Mouse (Mus musculus): ENCODE results near the gene Rere. TPM values are rescaled to one million over a fixed set of nuclear protein-coding genes. Genes with fewer than 3 reads are reported as not detected.
"Not testable (repeated sequence)": the region's sequence is repeated elsewhere in the genome, so short reads cannot be mapped to it uniquely, and the experiment has no call there.

The Rere gene
- polyA plus RNA-seq, 1 experiment from 2014 or later: 23.7 TPM

- WGBS: 66% methylated on average over 7 of the region's 7 CpGs
- H3K4me1 ChIP-seq: 0 out of 2 replicates have a peak, but pooled peaks cover 3% of the 10 kb centered on the region
- H3K36me3 ChIP-seq: 0 out of 2 replicates have a peak, but pooled peaks cover 6% of the 10 kb centered on the region
- ATAC-seq (ENCODE audit: insufficient read depth, low FRiP score, low read depth): no peak
- H3K27me3 ChIP-seq (replicated peaks): no peaks in the 10 kb centered on the region
- H3K27ac ChIP-seq: no peak overlapping the region
- H3K4me3 ChIP-seq (replicated peaks): no peak overlapping the region
- H3K9ac ChIP-seq: no peak overlapping the region
- H3K4me2 ChIP-seq: no peak overlapping the region
- no peaks in the 10 kb centered on the region for H3K9me3 ChIP-seq
These were observed 250.4 kb downstream of the Rere start for GRCm38 (mm10) chr4:150531869-150532268.

- peak overlapping the region; percentile 9; the same call in 1 of the 2 replicates for H3K27ac ChIP-seq
These were observed 255.5 kb downstream of the Rere start for GRCm38 (mm10) chr4:150536821-150537510.

GRCm38 (mm10) chr4:150539846-150540245 is 258.4 kb downstream of the Rere start:
- no peak overlapping the region for H3K4me3 ChIP-seq (replicated peaks)
- peaks cover 9% of the 10 kb centered on the region; the same call in 1 of the 2 replicates for H3K4me1 ChIP-seq
- H3K36me3 ChIP-seq: no peaks in the 10 kb centered on the region
- H3K9ac ChIP-seq: no peak overlapping the region
- H3K9me3 ChIP-seq: no peaks in the 10 kb centered on the region
- 89% methylated on average over 1 of the region's 1 CpGs for WGBS
- no peaks in the 10 kb centered on the region for H3K27me3 ChIP-seq (replicated peaks)
- no peak for ATAC-seq (ENCODE audit: insufficient read depth, low FRiP score, low read depth)
- H3K4me2 ChIP-seq: no peak overlapping the region
- H3K27ac ChIP-seq: no peak overlapping the region

More at GRCm38 (mm10) chr4:150536821-150537510, 255.5 kb downstream of the Rere start:
- H3K4me3 ChIP-seq (replicated peaks): no peak overlapping the region
- H3K9ac ChIP-seq: no peak overlapping the region
- 51% methylated on average over 3 of the region's 3 CpGs for WGBS
- no peaks in the 10 kb centered on the region for H3K36me3 ChIP-seq
- H3K4me1 ChIP-seq: 0 out of 2 replicates have a peak, but pooled peaks cover 3% of the 10 kb centered on the region
- no peak overlapping the region for H3K4me2 ChIP-seq
- no peak for ATAC-seq (ENCODE audit: insufficient read depth, low FRiP score, low read depth)
- no peaks in the 10 kb centered on the region for H3K27me3 ChIP-seq (replicated peaks)
- no peaks in the 10 kb centered on the region for H3K9me3 ChIP-seq

- H3K4me3 ChIP-seq (replicated peaks): no peak overlapping the region
- peaks cover 9% of the 10 kb centered on the region; the same call in 1 of the 2 replicates for H3K4me1 ChIP-seq
- no peak overlapping the region for H3K9ac ChIP-seq
- H3K27ac ChIP-seq: no peak overlapping the region
- H3K4me2 ChIP-seq: no peak overlapping the region
- no peaks in the 10 kb centered on the region for H3K36me3 ChIP-seq
- WGBS: 53% methylated on average over 5 of the region's 5 CpGs
- H3K27me3 ChIP-seq (replicated peaks): no peaks in the 10 kb centered on the region
- ATAC-seq (ENCODE audit: insufficient read depth, low FRiP score, low read depth): no peak
- no peaks in the 10 kb centered on the region for H3K9me3 ChIP-seq
These were observed 259.1 kb downstream of the Rere start for GRCm38 (mm10) chr4:150540392-150541094.

GRCm38 (mm10) chr4:150544231-150544630 is 262.8 kb downstream of the Rere start:
- Histone ChIP-seq H3K27me3 (replicated peaks) (no peaks in the 10 kb centered on the region), H3K36me3 (0 out of 2 replicates have a peak, but pooled peaks cover 2% of the 10 kb centered on the region), H3K4me3 (replicated peaks) (no peak overlapping the region), H3K4me2 (no peak overlapping the region), H3K27ac (peak overlapping the region; percentile 73), H3K9me3 (no peaks in the 10 kb centered on the region), H3K4me1 (peaks cover 6% of the 10 kb centered on the region; the same call in 1 of the 2 replicates), H3K9ac (no peak overlapping the region)
- WGBS: 65% methylated on average over 7 of the region's 7 CpGs
- no peak; the same call in 1 of the 2 replicates for ATAC-seq (ENCODE audit: insufficient read depth, low FRiP score, low read depth)

DNA sequence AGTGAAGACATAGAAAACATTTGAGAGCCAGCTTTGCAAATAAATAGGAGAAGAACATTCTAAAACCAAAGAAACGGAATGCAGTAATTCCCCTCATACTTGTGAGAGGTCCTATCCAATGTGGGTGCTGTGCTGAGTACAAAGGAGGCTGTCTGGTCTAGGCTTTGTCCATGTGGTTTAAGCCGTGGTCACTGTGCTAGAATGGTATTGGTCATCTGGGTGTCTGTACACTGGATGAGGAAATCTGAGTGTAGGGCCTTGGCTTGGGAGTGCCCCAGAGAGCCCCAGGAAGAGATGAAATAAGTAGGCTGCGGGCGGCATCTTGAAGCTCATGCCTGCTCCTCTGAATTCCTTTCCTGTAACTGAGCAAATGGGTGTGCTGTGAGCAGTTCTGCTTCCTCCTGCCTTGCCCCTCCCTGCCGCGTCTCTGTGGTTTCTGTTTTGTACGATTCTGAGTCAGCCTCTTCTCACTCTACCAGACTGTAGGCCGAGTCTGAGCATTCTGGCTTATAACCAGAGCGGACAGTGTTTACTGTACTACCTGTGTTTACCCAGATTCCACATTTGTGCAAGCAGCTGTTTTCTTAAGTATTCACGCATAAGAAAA is 263.3 kb downstream of the Rere start:
- H3K36me3 ChIP-seq: 0 out of 2 replicates have a peak, but pooled peaks cover 6% of the 10 kb centered on the region
- no peak overlapping the region; the same call in 1 of the 2 replicates for H3K4me2 ChIP-seq
- peaks cover 6% of the 10 kb centered on the region; the same call in 1 of the 2 replicates for H3K4me1 ChIP-seq
- H3K4me3 ChIP-seq (replicated peaks): no peak overlapping the region
- H3K27ac ChIP-seq: peak overlapping the region; percentile 73
- WGBS: 53% methylated on average over 10 of the region's 10 CpGs
- ATAC-seq (ENCODE audit: insufficient read depth, low FRiP score, low read depth): peak; percentile 68
- no peak overlapping the region for H3K9ac ChIP-seq
- H3K27me3 ChIP-seq (replicated peaks): no peaks in the 10 kb centered on the region
- H3K9me3 ChIP-seq: no peaks in the 10 kb centered on the region

DNA sequence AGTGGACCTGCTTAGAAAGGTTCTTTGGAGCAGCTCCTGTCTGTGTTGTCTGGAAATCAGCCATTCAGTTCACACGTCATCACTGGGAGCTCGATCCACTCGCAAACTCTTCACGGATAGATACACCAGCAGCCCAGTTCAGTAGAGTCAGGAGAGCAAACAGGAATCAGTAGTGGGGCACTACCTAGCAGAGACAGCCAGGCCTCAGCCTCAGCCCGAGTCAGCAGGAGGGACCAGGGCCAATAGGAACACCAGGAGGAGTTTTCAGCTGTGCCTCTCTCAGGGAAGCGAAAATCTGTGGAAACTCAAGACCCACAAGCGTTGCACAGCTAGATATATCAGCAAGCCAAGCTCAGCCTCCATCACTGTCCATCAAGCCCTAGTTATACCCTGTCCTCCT is 264.3 kb downstream of the Rere start:
- H3K9me3 ChIP-seq: no peaks in the 10 kb centered on the region
- WGBS: 95% methylated on average over 7 of the region's 7 CpGs
- H3K4me3 ChIP-seq (replicated peaks): no peak overlapping the region
- no peak overlapping the region for H3K27ac ChIP-seq
- 0 out of 2 replicates have a peak, but pooled peaks cover 7% of the 10 kb centered on the region for H3K36me3 ChIP-seq
- no peak for ATAC-seq (ENCODE audit: insufficient read depth, low FRiP score, low read depth)
- no peaks in the 10 kb centered on the region for H3K27me3 ChIP-seq (replicated peaks)
- no peak overlapping the region for H3K4me2 ChIP-seq
- peaks cover 8% of the 10 kb centered on the region; the same call in 1 of the 2 replicates for H3K4me1 ChIP-seq
- H3K9ac ChIP-seq: no peak overlapping the region

- H3K4me3 ChIP-seq (replicated peaks); H3K4me2 ChIP-seq; H3K27me3 ChIP-seq (replicated peaks); H3K9ac ChIP-seq; H3K9me3 ChIP-seq; H3K27ac ChIP-seq; H3K36me3 ChIP-seq; ATAC-seq (ENCODE audit: insufficient read depth, low FRiP score, low read depth): not testable (repeated sequence)
- H3K4me1 ChIP-seq: peaks cover 12% of the 10 kb centered on the region; the same call in 1 of the 2 replicates
- WGBS: 96% methylated on average over 4 of the region's 4 CpGs
These were observed 264.9 kb downstream of the Rere start for GRCm38 (mm10) chr4:150546296-150546695.

- WGBS: 88% methylated on average over 9 of the region's 9 CpGs
- no peak for ATAC-seq (ENCODE audit: insufficient read depth, low FRiP score, low read depth)
- no peak overlapping the region for H3K9ac ChIP-seq
These were observed 267.9 kb downstream of the Rere start for GRCm38 (mm10) chr4:150549393-150549792.

DNA sequence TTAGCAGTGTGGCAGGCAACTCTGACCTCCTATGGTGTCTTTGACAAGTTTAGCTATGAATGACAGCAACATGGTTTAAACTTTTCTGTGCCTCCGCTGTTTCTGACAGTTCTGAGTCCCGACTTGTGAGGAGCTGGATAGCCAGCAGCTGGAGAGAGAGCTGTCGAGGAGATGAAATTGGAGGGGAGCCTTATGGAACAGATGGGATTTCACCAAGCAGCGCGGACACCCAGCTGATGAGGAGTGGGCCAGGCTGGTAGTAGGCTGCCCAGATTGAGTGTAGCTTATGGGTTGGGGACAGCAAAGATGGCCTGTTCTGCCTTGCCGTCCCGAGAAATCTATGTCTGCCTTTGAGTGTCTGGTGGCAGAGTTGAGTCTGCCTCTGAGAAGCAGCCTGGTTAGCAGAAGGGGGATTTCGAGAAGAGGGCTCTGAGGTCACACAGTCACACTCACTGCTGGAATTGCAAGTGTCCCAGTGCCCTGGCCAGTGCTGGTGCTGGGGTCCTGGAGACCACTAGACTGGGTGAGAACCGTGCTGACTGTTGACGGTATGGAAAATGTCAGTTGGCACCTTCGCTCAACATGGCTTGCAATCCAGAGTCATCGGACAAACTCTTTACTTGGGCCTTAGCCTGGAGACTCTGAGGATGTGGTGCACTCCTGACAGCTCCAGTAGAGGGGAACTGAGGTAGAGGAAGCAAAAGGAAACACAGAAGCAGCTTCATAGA is 268.7 kb downstream of the Rere start:
- Histone ChIP-seq H3K4me1 (0 out of 2 replicates have a peak, but pooled peaks cover 9% of the 10 kb centered on the region), H3K27me3 (replicated peaks) (no peaks in the 10 kb centered on the region), H3K36me3 (0 out of 2 replicates have a peak, but pooled peaks cover 7% of the 10 kb centered on the region), H3K9ac (no peak overlapping the region), H3K4me2 (no peak overlapping the region), H3K9me3 (no peaks in the 10 kb centered on the region), H3K27ac (no peak overlapping the region), H3K4me3 (replicated peaks) (no peak overlapping the region)
- no peak for ATAC-seq (ENCODE audit: insufficient read depth, low FRiP score, low read depth)
- 85% methylated on average over 12 of the region's 12 CpGs for WGBS

More at GRCm38 (mm10) chr4:150549393-150549792, 267.9 kb downstream of the Rere start:
- Histone ChIP-seq H3K4me1 (peaks cover 13% of the 10 kb centered on the region; the same call in 1 of the 2 replicates), H3K9me3 (no peaks in the 10 kb centered on the region), H3K27me3 (replicated peaks) (no peaks in the 10 kb centered on the region), H3K4me2 (no peak overlapping the region), H3K4me3 (replicated peaks) (no peak overlapping the region), H3K36me3 (0 out of 2 replicates have a peak, but pooled peaks cover 7% of the 10 kb centered on the region), H3K27ac (no peak overlapping the region)

DNA sequence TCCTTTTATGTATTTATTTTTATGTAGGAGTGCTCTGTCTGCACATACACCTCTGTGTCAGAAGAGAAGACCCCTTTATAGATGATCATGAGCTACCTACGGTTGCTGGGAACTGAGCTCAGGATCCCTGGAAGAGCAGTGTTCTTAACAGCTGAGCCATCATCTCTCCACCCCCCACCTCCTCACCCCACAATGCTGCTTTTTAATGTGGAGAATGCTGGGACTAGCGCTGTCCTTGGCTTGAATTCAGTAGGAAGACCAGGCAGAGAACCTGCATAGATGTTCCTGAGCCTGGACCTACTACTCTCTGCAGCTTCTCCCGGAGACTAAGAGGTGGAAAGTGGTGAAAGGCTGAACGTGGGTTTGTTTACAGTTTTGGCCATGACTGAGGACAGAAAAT is 269.9 kb downstream of the Rere start:
- H3K27ac ChIP-seq: no peak overlapping the region
- 57% methylated on average over 4 of the region's 4 CpGs for WGBS

More for the DNA sequence above, 269.9 kb downstream of the Rere start:
- ATAC-seq (ENCODE audit: insufficient read depth, low FRiP score, low read depth): no peak
- H3K4me2 ChIP-seq: no peak overlapping the region
- H3K27me3 ChIP-seq (replicated peaks): no peaks in the 10 kb centered on the region
- 0 out of 2 replicates have a peak, but pooled peaks cover 7% of the 10 kb centered on the region for H3K36me3 ChIP-seq
- H3K9ac ChIP-seq: no peak overlapping the region
- H3K9me3 ChIP-seq: no peaks in the 10 kb centered on the region
- no peak overlapping the region for H3K4me3 ChIP-seq (replicated peaks)
- H3K4me1 ChIP-seq: peaks cover 14% of the 10 kb centered on the region

All from stomach, embryonic 15.5 days (tissue).